Mouse (Mus musculus) heart, adult 11 months (tissue): Measurements from ENCODE around the gene Ctnnd2.

Experiments
- DNase-seq: peaks from one replicate; pipeline ENCODE4 v3.0.0; 2022

Ctnnd2 gene

GRCm38 (mm10) chr15:30268822-30269221 lies 96.4 kb downstream of the Ctnnd2 start:
- DNase-seq: no peak

- no peak for DNase-seq
Measured at GRCm38 (mm10) chr15:30271141-30271572, 98.8 kb downstream of the Ctnnd2 start.

GRCm38 (mm10) chr15:30272326-30272725 lies 99.9 kb downstream of the Ctnnd2 start:
- DNase-seq: no peak

GRCm38 (mm10) chr15:30275721-30276120 lies 103.3 kb downstream of the Ctnnd2 start:
- no peak for DNase-seq

GRCm38 (mm10) chr15:30276691-30277090 lies 104.3 kb downstream of the Ctnnd2 start:
- DNase-seq: no peak

- no peak for DNase-seq
Measured at GRCm38 (mm10) chr15:30278610-30279009, 106.2 kb downstream of the Ctnnd2 start.

- peak; percentile 70 for DNase-seq
Measured at GRCm38 (mm10) chr15:30285572-30286244, 113.3 kb downstream of the Ctnnd2 start.

GRCm38 (mm10) chr15:30286245-30286642 lies 113.9 kb downstream of the Ctnnd2 start:
- no peak for DNase-seq

- DNase-seq: peak; percentile 22
Measured at GRCm38 (mm10) chr15:30302824-30303223, 130.4 kb downstream of the Ctnnd2 start.

GRCm38 (mm10) chr15:30306437-30306836 lies 134.0 kb downstream of the Ctnnd2 start:
- peak; percentile 46 for DNase-seq

- DNase-seq: peak; percentile 25
Measured at GRCm38 (mm10) chr15:30322543-30322942, 150.2 kb downstream of the Ctnnd2 start.

GRCm38 (mm10) chr15:30333336-30334310 lies 161.2 kb downstream of the Ctnnd2 start:
- DNase-seq: no peak

GRCm38 (mm10) chr15:30338585-30339197 lies 166.3 kb downstream of the Ctnnd2 start:
- no peak for DNase-seq

- no peak for DNase-seq
Measured at GRCm38 (mm10) chr15:30345754-30346153, 173.4 kb downstream of the Ctnnd2 start.

GRCm38 (mm10) chr15:30364491-30364890 lies 192.1 kb downstream of the Ctnnd2 start:
- no peak for DNase-seq

GRCm38 (mm10) chr15:30369997-30370396 lies 197.6 kb downstream of the Ctnnd2 start:
- no peak for DNase-seq

GRCm38 (mm10) chr15:30371151-30371550 lies 198.8 kb downstream of the Ctnnd2 start:
- DNase-seq: no peak

GRCm38 (mm10) chr15:30373654-30374215 lies 201.3 kb downstream of the Ctnnd2 start:
- DNase-seq: no peak

GRCm38 (mm10) chr15:30374907-30375306 lies 202.5 kb downstream of the Ctnnd2 start:
- DNase-seq: no peak

GRCm38 (mm10) chr15:30383075-30383842 lies 210.9 kb downstream of the Ctnnd2 start:
- DNase-seq: no peak

GRCm38 (mm10) chr15:30384386-30384785 lies 212.0 kb downstream of the Ctnnd2 start:
- no peak for DNase-seq

GRCm38 (mm10) chr15:30386489-30386888 lies 214.1 kb downstream of the Ctnnd2 start:
- DNase-seq: no peak
